Mouse (Mus musculus): ENCODE data around the gene Ccdc180.

The Ccdc180 gene

DNA sequence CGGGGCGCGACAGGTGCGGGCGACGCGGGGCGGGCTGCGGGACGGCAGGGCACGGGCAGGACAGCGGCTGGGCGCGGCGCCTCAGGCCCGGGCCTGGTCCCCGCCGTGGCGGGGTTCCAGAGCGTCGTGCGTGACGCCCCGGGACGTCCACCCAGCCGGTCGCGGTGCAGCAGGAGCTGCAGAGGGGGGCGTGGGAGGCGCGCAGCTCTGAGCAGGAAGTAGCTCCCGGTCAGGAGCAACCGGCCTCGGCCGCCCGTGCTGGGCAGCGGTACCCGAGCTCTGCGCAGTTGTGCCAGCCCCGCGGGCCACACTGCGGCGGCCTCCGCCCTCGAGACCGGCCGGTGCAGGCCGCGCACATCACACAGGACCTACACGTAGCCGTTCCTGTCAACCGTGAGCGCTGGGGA lies 82.3 kb downstream of the Ccdc180 start:
- DNase-seq, result peak; percentile 65

DNA sequence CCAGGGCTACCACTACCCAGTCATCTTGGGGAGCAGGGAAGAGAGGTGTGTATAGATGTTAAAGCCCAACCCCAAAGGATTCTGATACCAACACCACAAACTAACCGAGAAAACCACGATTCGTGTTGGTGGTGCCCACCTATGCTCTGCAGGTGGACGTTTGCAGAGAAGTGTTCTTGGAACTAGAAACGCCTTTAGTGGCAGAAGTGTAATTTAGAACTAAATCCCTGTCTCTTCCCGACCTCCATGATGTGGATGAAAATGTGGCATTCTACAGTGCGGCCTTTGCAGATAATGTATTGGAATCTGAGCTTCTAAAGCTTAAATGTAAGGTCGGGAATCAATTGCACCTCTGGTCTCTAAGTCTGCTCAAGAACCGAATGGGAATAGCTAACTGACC lies 82.8 kb downstream of the Ccdc180 start:
- no peak for DNase-seq

DNA sequence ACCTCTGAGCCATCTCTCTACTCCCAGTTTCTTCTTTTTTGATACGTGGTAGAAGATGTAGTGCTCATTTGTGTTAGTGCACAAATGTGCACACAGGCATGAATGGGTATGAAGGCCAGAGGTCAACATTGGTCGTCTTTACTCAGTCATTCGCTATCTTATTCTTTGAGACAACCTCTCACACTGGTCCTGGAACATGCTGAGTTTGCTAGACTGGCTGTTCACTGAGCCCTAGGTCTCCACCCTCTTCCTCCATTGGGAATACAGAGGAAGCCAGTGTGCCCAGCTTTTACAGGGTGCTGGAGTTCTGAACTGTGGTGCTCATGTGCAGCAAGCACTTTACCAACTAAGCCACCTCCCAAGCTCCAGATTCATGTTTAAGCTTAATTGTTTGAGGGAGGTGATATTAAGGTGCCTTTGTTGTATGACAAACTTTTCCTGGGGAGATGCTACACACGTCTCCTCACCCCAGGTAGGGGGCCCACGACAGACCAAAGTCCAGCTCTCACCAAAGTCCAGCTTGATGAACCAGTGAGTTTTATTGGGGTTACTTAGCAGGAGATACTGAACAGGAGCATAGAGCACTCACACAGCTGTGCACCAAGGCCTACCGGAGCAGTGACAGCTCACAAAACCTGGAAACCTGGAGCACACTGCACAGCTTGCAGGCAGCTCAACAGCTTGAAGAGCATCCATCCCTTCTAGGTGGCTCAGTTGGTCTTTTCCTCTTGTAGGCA lies 87.0 kb downstream of the Ccdc180 start:
- DNase-seq, result no peak

DNA sequence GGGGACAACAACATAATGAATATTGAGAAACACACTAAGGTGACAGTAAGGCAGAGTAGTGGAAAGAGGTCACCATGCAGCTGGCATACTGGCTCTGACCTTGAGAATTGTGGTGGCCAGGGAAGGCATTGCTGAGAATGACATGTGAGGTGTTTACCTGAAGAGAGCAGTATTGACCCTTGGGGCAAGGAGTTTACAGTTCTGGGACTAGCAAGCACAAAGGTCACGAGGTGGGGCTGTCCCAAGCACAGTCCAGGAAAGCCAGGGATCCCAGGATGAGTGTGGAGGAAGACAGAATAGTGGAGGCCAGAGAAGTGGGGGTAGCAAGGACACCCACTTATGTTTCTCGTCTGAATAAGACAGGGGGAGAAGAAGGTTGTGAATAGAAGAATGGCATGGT lies 89.8 kb downstream of the Ccdc180 start:
- no peak for DNase-seq

DNA sequence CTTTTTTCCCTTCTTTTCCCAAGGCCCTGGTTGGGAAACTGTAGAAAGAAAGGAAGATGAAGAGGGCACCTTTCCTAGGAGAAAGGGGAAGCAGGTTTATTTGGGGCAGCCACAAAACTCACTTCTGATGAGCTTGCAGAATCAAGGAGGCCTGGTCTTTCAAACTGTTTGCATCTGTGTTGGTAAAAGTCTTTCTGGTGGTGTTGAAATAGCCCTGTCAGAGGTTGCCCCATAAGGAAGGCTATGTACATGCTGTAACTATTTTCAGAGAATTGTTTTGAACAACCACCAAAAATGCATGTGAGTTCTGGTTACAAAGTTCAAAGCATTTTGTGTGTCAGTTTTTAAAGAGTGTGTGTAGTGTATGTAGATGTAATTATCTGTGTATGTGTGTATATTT lies 91.0 kb downstream of the Ccdc180 start:
- peak; percentile 15 for DNase-seq

DNA sequence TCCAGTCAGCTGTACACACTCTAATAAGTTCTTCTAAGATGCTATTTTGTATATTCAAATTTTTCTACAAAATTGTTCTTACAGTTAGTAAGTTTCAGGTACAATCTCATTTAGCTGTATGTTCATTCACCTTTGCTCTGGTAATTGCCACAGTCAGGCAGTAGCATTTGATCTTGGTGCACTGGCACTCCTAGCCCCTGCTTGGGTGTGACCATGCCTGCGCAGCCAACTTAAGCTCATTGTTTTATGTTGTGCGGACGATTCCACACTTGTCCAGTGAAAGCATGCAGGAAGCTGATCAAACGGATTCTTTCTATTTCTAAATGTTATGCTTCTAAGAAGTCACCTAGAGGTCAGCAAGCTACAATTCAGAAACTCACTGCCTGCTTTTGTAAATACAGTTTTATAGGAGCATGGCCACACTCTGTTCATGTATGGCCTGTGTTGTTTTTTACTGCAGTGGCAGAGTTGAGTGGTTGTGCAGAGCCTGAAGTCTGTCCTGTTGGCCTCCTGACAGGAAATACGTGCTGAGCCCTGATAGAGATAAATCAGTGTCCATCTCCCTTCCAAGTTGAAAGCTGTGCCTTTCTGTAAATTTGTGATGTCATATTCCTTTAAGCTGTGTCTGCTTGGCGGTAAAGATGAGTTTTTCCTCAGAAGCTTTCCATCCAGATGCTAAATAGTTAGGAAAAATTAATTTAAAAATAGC lies 100.5 kb downstream of the Ccdc180 start:
- DNase-seq, result no peak

DNA sequence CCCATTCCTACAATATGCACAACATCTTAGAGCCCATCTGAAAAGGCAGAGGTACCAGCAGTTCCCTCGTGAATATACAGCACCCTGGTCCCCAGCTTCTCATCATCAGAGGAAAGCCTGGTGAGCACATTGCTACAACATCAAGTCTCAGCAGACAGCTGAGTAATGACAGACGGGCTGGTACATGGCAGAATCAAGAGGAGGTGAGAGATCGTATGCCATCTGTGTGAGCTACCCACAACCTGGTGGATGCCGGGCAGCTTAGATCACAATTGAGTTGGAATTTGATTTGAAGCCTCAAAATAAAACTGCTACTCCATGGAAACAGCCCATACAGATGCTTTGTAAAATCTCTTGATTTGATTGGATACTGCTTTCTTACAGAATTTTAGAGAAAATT lies 108.4 kb downstream of the Ccdc180 start:
- peak; percentile 83 for DNase-seq

All from layer of hippocampus, adult 9-11 months (tissue).